Comparison of ENCODE assay signal across 8 mouse cellular contexts in genomic region chr6:129095166-129095565, GRCm38 (mm10). TPM values are rescaled to one million over a fixed set of nuclear protein-coding genes. Genes with fewer than 3 reads are reported as not detected.
DNase-seq lines count a peak whose midpoint lies in the region.

No protein-coding gene starts in this region.

- peak; percentile 6 to 8 for DNase-seq in left cerebral cortex, adult 18-20 months (ENCODE audit: low spot score in 2 of 2)
- no peak for DNase-seq in left cerebral cortex, postnatal 36 days (ENCODE audit: low spot score in 2 of 2)
- peak; percentile 23 to 40 for DNase-seq in CD8-positive naive resting alpha-beta T cell, adult 2 months (ENCODE audit: low read depth in 2 of 2, low spot score in 2 of 2)
- DNase-seq in ZHBTc4 (ENCODE audit: low read depth, low spot score), result peak; percentile 48
- DNase-seq in heart, postnatal 10 days, result peak; percentile 60
- DNase-seq in layer of hippocampus, adult 9-11 months, result peak; percentile 6
- peak; percentile 3 for DNase-seq in retina, adult 2 months (ENCODE audit: low read depth, low spot score)
- no peak for DNase-seq in cerebellum, adult 8-10 months

- intact Hi-C loops in left cerebral cortex, postnatal 36 days (cut with DNase I), result loop anchor here (5.0 kb wide), 2 partner anchors 142 to 162 kb away; no protein-coding TSS in a partner anchor
- intact Hi-C loops in heart, postnatal 10 days (cut with DNase I), result loop anchor here (1.0 to 5.0 kb wide), 3 partner anchors 37 to 143 kb away; partner anchors contain the start of gene Clec2d

RNA-seq across cellular contexts. Expression of gene Clec2e, which starts 5.5 kb away (rescaled TPM):
- not detected for total RNA-seq in left cerebral cortex, adult 18-20 months (2021)
- total RNA-seq in left cerebral cortex, postnatal 36 days (2021), result not detected
- not detected for total RNA-seq in heart, postnatal 10 days (2021)

RNA-seq across cellular contexts. Expression of gene Klrb1f, which starts 49.5 kb away (rescaled TPM):
- total RNA-seq in left cerebral cortex, adult 18-20 months (2021), result not detected
- not detected for total RNA-seq in left cerebral cortex, postnatal 36 days (2021)
- not detected for total RNA-seq in heart, postnatal 10 days (2021)

Comparison
In these comparisons a context has a peak if more than half of its experiments do, and no peak if none do; other contexts are left out.
1. DNase-seq: peak in left cerebral cortex, adult 18-20 months (2 of 2), CD8-positive naive resting alpha-beta T cell, adult 2 months (2 of 2), ZHBTc4 (single experiment), heart, postnatal 10 days (2 of 2), layer of hippocampus, adult 9-11 months (single experiment) and retina, adult 2 months (single experiment); none in left cerebral cortex, postnatal 36 days (0 of 2) and cerebellum, adult 8-10 months (single experiment).